Mouse (Mus musculus): ENCODE measurements around the gene Fgf11. TPM values are rescaled to one million over a fixed set of nuclear protein-coding genes. Genes with fewer than 3 reads are reported as not detected.

Gene Fgf11
- polyA plus RNA-seq, 1 experiment from 2014 or later, result 2.5 TPM

DNA sequence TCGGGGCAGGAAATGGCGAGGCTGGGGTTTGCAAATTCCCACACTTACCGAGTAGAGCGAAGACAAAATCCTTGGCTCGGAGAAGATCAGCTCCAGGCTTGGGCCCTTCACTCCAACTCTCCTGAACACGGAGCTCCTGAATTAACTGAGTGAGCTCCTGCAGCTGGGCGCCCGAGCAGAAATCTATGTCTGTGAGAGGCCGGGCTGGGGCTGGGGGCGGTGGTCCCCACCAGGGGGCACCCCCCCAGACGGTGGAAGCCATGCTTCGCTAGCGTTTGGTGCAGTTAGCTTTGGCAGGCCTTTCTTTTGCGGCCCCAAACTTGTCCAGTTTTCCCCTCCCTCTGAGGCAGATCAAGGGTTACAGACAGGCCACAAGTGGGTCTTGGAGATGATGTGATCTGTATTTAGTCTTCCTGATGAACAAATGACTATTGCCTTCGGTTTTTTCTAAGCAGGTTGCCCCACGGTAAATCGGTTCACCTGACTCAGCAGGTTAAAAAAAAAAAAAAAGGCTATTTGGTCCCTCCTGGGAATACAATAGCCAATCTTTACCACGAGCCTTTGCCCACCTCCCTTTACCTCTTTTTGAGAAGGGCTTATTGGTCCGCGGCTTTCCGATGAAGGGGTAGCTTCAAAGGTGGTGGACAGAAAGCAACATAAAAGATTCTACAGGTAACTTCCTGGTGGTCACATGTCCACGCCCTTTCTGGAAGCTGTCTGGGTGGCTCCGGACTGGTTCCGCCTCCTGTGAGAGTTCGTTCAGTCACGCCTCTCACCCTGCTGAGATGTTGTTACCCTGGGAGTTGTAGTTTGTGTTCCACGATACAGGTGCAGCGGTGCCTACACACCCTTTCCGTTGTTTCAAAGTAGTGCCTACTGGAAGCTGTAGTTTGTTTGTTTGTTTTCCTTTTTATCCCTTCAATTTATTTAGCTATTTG is 3.6 kb upstream of the Fgf11 start, which contains the start of gene Tmem102:
Tmem102 (minus strand) TSS at position 653 of the 938 bp plus-strand sequence.
- Histone ChIP-seq H3K4me3 (ENCODE audit: low read depth, low read length) (peak within 1 kb of the TSS; percentile 47), H3K4me1 (ENCODE audit: control insufficient read depth, insufficient read depth, low read length) (peaks cover 30% of the 10 kb centered on the region), H3K36me3 (ENCODE audit: control insufficient read depth, insufficient read depth, low read length) (no peaks in the 10 kb centered on the region), H3K27ac (ENCODE audit: low read depth, low read length) (no peak within 1 kb of the TSS), H3K9me3 (replicated peaks; ENCODE audit: control insufficient read depth, low read length) (no peaks in the 10 kb centered on the region), H3K4me2 (peak within 1 kb of the TSS; percentile 98), H3K27me3 (ENCODE audit: control insufficient read depth, insufficient read depth, low read length) (peaks cover 47% of the 10 kb centered on the region), H3K9ac (ENCODE audit: low read depth, low read length) (no peak within 1 kb of the TSS)
- WGBS (ENCODE audit: insufficient replicate concordance), result 7% methylated on average over 29 of the region's 29 CpGs
- ATAC-seq (replicated peaks; ENCODE audit: insufficient number of reproducible peaks, low FRiP score, low TSS enrichment), result no peak

DNA sequence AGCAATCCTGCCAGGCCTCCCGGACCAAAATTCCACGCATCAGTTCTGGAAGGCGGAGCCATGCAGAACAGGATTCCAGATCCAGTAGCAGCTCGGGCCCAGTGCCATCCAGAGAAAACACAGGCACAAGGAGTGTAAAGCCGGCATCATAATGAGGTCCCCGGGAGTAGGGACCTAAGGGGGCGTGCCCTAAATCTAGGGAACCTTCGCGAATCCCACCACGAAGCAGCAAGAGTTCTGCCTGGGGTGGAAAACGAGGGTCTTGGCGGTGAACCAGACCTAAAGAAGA is 2.9 kb upstream of the Fgf11 start:
- peaks cover 32% of the 10 kb centered on the region for H3K4me1 ChIP-seq (ENCODE audit: control insufficient read depth, insufficient read depth, low read length)
- H3K4me2 ChIP-seq, result peak overlapping the region; percentile 98
- H3K36me3 ChIP-seq (ENCODE audit: control insufficient read depth, insufficient read depth, low read length), result no peaks in the 10 kb centered on the region
- no peak overlapping the region for H3K9ac ChIP-seq (ENCODE audit: low read depth, low read length)
- WGBS (ENCODE audit: insufficient replicate concordance), result 4% methylated on average over 12 of the region's 12 CpGs
- H3K27ac ChIP-seq (ENCODE audit: low read depth, low read length), result no peak overlapping the region
- H3K9me3 ChIP-seq (replicated peaks; ENCODE audit: control insufficient read depth, low read length), result no peaks in the 10 kb centered on the region
- peaks cover 51% of the 10 kb centered on the region for H3K27me3 ChIP-seq (ENCODE audit: control insufficient read depth, insufficient read depth, low read length)
- peak overlapping the region; percentile 47 for H3K4me3 ChIP-seq (ENCODE audit: low read depth, low read length)
- no peak for ATAC-seq (replicated peaks; ENCODE audit: insufficient number of reproducible peaks, low FRiP score, low TSS enrichment)

DNA sequence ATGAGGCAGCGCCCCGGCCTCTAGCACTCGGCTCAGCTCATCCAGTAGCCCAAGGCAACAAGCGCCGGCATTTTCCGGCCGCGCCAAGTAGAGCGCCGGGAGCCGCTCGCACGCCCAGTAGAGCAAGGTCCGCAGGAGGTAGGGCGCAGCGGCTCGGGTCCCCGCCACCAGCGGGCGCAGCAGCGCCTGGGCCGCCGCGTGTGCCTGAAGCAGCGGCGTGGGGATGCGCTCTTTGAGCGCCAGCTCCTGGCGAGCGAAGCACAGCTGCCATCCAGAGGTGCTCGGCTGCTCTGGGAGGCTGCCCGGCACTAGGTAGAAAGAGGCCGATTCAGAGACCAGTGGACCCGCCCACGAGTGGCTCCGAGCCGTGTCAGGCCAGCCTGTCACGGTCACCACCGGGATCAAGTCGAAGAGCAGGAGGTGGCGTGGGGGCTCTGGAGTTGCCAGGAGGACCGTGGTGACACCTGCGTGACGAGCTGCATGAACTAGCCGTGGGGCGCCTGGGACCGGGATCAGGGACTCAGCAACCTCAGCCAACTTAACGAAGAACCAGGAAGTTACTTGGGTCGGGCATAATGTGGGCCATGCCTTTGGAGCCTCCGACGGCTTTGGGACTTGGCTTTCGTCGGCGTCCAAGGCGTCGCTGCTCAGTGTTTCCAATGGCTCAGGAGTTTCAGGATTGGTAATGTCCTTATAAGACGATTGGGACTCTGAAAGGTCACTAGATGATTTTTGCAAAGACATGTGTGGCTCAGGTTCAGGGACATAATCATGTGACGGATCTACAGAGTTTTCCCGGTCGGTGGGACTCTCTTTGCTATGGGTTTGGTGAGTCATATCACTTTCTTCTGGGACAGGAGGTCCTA is 2.4 kb upstream of the Fgf11 start:
- Histone ChIP-seq H3K9me3 (replicated peaks; ENCODE audit: control insufficient read depth, low read length) (no peaks in the 10 kb centered on the region), H3K4me3 (ENCODE audit: low read depth, low read length) (peak overlapping the region; percentile 47), H3K27ac (ENCODE audit: low read depth, low read length) (no peak overlapping the region), H3K4me1 (ENCODE audit: control insufficient read depth, insufficient read depth, low read length) (peaks cover 37% of the 10 kb centered on the region), H3K27me3 (ENCODE audit: control insufficient read depth, insufficient read depth, low read length) (peaks cover 57% of the 10 kb centered on the region), H3K36me3 (ENCODE audit: control insufficient read depth, insufficient read depth, low read length) (no peaks in the 10 kb centered on the region), H3K4me2 (peak overlapping the region; percentile 98), H3K9ac (ENCODE audit: low read depth, low read length) (peak overlapping the region; percentile 73)
- peak; percentile 67 for ATAC-seq (replicated peaks; ENCODE audit: insufficient number of reproducible peaks, low FRiP score, low TSS enrichment)
- WGBS (ENCODE audit: insufficient replicate concordance), result 2% methylated on average over 58 of the region's 60 CpGs

DNA sequence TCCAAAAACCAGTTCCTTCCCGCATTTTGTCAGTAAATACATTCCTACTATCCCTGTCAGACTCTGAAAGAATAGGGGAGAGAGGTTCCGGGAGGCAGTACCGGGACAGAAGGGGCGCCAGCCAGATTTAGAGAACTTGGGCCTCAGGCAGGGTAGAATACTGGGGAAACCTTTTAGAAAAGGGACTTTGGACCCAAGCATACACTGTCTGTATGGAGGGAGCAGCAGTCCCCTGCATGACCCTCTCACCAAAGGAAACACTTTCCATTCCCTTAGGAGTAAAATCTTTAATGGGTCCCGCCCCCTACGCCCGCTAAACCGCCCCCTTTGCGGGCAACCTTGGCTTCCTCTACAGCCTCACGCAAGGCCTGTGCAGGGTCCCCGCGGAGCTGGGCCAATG is 1.7 kb upstream of the Fgf11 start:
- peak overlapping the region; percentile 98 for H3K4me2 ChIP-seq
- WGBS (ENCODE audit: insufficient replicate concordance), result under 1% methylated on average over 12 of the region's 12 CpGs
- peak overlapping the region; percentile 73 for H3K9ac ChIP-seq (ENCODE audit: low read depth, low read length)
- H3K36me3 ChIP-seq (ENCODE audit: control insufficient read depth, insufficient read depth, low read length), result no peaks in the 10 kb centered on the region
- no peaks in the 10 kb centered on the region for H3K9me3 ChIP-seq (replicated peaks; ENCODE audit: control insufficient read depth, low read length)
- peak overlapping the region; percentile 47 for H3K4me3 ChIP-seq (ENCODE audit: low read depth, low read length)
- ATAC-seq (replicated peaks; ENCODE audit: insufficient number of reproducible peaks, low FRiP score, low TSS enrichment), result no peak
- H3K27ac ChIP-seq (ENCODE audit: low read depth, low read length), result no peak overlapping the region
- H3K27me3 ChIP-seq (ENCODE audit: control insufficient read depth, insufficient read depth, low read length), result peaks cover 57% of the 10 kb centered on the region
- peaks cover 38% of the 10 kb centered on the region for H3K4me1 ChIP-seq (ENCODE audit: control insufficient read depth, insufficient read depth, low read length)

DNA sequence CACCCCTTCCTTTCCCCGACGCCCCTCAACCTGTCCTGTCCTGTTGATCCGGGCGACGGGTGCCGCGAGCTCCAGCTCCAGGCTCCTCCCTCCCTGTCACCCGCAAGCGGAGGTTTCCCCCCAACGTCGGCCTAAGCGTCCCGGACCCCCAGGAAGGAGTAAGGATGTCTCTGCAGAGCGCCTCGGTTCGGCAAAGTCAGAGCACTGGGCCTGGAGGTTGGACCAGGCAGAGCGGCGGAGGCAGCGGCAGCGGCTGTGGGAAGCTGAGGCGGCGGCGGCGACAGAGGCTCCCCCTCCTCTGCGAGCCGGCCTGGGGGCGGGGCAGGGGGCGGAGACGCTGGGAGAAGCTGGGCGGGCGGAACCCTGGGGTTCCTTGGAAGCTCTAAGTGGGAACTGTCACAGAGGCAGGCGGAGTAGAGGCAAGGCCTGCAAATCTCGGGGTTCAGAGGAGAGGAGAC is 1.0 kb upstream of the Fgf11 start:
- peak overlapping the region; percentile 98 for H3K4me2 ChIP-seq
- H3K4me3 ChIP-seq (ENCODE audit: low read depth, low read length), result peak overlapping the region; percentile 47
- no peaks in the 10 kb centered on the region for H3K9me3 ChIP-seq (replicated peaks; ENCODE audit: control insufficient read depth, low read length)
- peaks cover 63% of the 10 kb centered on the region for H3K27me3 ChIP-seq (ENCODE audit: control insufficient read depth, insufficient read depth, low read length)
- H3K27ac ChIP-seq (ENCODE audit: low read depth, low read length), result no peak overlapping the region
- WGBS (ENCODE audit: insufficient replicate concordance), result under 1% methylated on average over 33 of the region's 33 CpGs
- no peak; the same call in 1 of the 2 replicates for ATAC-seq (replicated peaks; ENCODE audit: insufficient number of reproducible peaks, low FRiP score, low TSS enrichment)
- H3K4me1 ChIP-seq (ENCODE audit: control insufficient read depth, insufficient read depth, low read length), result peaks cover 38% of the 10 kb centered on the region
- no peaks in the 10 kb centered on the region for H3K36me3 ChIP-seq (ENCODE audit: control insufficient read depth, insufficient read depth, low read length)
- peak overlapping the region; percentile 50 for H3K9ac ChIP-seq (ENCODE audit: low read depth, low read length)

DNA sequence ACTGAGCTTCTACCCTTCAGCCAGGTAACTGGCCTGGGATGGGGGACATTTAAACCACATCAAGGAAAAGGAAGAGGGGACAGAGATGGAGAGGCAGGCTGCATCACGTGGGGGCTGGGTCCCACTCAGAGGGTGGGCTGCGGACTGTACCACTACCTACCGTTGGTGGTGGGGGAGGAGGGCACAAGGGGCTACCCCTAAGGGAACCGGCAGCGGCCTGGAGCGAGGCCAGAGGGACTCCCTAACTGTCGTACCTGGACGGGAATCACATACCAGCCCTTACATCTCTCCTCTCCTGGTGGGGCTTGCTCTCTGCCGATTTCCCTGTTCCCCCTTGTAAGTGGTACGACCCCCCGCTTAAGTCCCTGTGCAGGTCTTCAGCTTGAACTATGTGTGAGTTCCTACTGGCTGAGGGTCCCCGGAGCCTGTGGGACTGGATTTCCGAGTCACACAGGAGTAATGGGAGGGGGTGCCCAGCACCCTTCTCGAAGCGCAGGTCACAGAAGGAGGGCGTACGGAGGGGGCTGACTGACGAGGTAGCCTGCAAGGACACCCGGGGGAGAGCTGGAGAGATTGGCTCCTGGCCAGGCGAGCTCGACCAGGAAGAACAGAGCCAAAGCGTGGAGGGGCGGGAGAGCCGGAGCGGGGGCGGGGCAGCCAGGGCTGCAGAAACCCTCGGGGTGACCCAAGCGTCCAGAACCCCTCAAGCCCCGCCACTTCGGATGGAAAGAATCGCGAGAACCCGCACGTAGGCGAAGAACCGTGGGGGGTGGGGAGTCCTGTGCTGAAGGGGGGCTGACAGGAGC is 1.1 kb downstream of the Fgf11 start:
- peak overlapping the region; percentile 73 for H3K9ac ChIP-seq (ENCODE audit: low read depth, low read length)
- ATAC-seq (replicated peaks; ENCODE audit: insufficient number of reproducible peaks, low FRiP score, low TSS enrichment), result peak; percentile 41
- H3K4me3 ChIP-seq (ENCODE audit: low read depth, low read length), result peak overlapping the region; percentile 47
- no peaks in the 10 kb centered on the region for H3K36me3 ChIP-seq (ENCODE audit: control insufficient read depth, insufficient read depth, low read length)
- peaks cover 38% of the 10 kb centered on the region for H3K4me1 ChIP-seq (ENCODE audit: control insufficient read depth, insufficient read depth, low read length)
- peak overlapping the region; percentile 98 for H3K4me2 ChIP-seq
- H3K27ac ChIP-seq (ENCODE audit: low read depth, low read length), result peak overlapping the region; percentile 68
- 1% methylated on average over 36 of the region's 36 CpGs for WGBS (ENCODE audit: insufficient replicate concordance)
- H3K9me3 ChIP-seq (replicated peaks; ENCODE audit: control insufficient read depth, low read length), result no peaks in the 10 kb centered on the region
- H3K27me3 ChIP-seq (ENCODE audit: control insufficient read depth, insufficient read depth, low read length), result peaks cover 65% of the 10 kb centered on the region

DNA sequence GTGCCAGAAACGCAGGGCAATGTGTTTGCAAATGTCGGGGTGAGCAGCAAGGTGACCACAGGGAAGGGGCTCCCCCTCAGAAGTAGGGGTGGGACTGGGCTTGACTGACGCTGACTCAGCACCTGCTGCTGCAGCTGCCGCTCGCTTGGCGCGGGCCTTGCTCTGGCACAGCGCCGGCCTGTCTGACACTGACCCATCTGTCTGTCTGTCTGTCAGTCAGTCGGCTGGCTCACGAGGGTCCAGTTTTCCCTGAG is 1.6 kb downstream of the Fgf11 start:
- H3K27ac ChIP-seq (ENCODE audit: low read depth, low read length), result no peak overlapping the region
- H3K9ac ChIP-seq (ENCODE audit: low read depth, low read length), result peak overlapping the region; percentile 73
- peak overlapping the region; percentile 47 for H3K4me3 ChIP-seq (ENCODE audit: low read depth, low read length)
- peaks cover 38% of the 10 kb centered on the region for H3K4me1 ChIP-seq (ENCODE audit: control insufficient read depth, insufficient read depth, low read length)
- no peaks in the 10 kb centered on the region for H3K36me3 ChIP-seq (ENCODE audit: control insufficient read depth, insufficient read depth, low read length)
- no peak for ATAC-seq (replicated peaks; ENCODE audit: insufficient number of reproducible peaks, low FRiP score, low TSS enrichment)
- H3K9me3 ChIP-seq (replicated peaks; ENCODE audit: control insufficient read depth, low read length), result no peaks in the 10 kb centered on the region
- peak overlapping the region; percentile 98 for H3K4me2 ChIP-seq
- H3K27me3 ChIP-seq (ENCODE audit: control insufficient read depth, insufficient read depth, low read length), result peaks cover 61% of the 10 kb centered on the region
- 0% methylated on average over 11 of the region's 11 CpGs for WGBS (ENCODE audit: insufficient replicate concordance)
